Mouse (Mus musculus): Measurements from ENCODE around the gene Gm3233. TPM values are rescaled to one million over a fixed set of nuclear protein-coding genes. Genes with fewer than 3 reads are reported as not detected.
"Not testable (repeated sequence)": the region's sequence is repeated elsewhere in the genome, so short reads cannot be mapped to it uniquely, and the experiment has no call there.

The Gm3233 gene
- polyA plus RNA-seq, 1 experiment from 2014 or later: not detected

DNA sequence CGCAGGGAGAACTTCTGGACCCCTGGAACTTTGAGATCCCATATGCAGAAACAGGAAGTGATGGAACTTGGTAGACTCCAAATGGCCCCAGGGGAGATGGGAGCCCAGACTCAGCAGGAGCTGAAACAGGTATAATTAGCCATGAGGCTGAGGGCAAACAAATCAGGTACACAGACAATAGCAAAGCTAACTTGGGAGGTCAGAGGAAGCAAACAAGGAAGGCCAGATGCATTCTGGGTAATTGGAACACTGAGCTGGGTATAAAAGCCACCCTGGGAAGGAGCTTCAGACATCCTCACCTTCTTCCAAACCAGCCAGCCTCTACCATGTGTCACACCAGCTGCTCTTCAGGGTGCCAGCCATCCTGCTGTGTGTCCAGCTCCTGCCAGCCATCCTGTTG is 39.2 kb downstream of the Gm3233 start, which contains the start of gene Krtap12-1:
Krtap12-1 (plus strand) TSS at position 301 of the 400 bp plus-strand sequence.
- H3K4me3 ChIP-seq (replicated peaks); H3K36me3 ChIP-seq (replicated peaks); ATAC-seq (ENCODE audit: low FRiP score); H3K27ac ChIP-seq; H3K4me1 ChIP-seq; H3K9me3 ChIP-seq; H3K9ac ChIP-seq; H3K4me2 ChIP-seq; H3K27me3 ChIP-seq: not testable (repeated sequence)
- 88% methylated on average over 1 of the region's 1 CpGs for WGBS

DNA sequence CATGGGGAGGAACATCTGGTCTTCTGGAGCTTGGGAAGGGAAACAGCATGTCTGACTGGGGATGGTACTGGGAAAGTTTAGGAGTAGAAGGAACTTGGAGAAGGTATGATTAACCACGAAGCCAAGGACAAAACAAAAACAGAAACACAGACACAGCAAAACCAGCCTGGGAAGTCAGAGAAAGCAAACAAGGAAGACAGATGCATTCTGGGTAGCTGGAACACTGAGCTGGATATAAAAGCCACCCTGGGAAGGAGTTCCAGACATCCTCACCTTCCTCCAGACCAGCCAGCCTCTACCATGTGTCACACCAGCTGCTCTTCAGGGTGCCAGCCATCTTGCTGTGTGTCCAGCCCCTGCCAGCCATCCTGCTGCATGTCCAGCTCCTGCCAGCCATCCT is 44.0 kb downstream of the Gm3233 start, which contains the start of gene Gm10142:
Gm10142 (plus strand) TSS at position 301 of the 400 bp plus-strand sequence.
- WGBS: 96% methylated on average over 1 of the region's 1 CpGs
- no peak for ATAC-seq (ENCODE audit: low FRiP score)
- H3K9me3 ChIP-seq: 0 out of 2 replicates have a peak, but pooled peaks cover 11% of the 10 kb centered on the region

DNA sequence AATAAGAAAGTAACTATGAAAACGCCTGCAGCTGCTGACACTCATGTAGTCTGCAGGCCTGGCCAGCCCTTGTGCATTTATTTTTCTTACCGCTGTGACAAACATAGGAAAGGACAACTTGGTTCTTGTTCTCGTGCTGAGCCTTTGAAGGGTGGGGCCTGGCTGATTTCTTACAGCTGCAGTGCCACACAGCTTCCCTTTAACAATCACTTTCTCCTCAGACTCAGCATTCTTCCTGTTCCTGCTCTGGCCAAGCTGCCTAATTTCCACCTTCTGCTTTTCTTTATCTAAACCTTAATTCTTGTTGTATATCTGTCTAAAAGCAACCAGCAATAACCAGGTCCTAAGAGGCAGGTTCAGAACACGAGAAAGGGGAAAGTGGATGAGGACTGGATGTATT is 45.7 kb downstream of the Gm3233 start:
- H3K4me3 ChIP-seq (replicated peaks): no peak overlapping the region
- H3K9ac ChIP-seq: no peak overlapping the region
- H3K4me1 ChIP-seq: no peaks in the 10 kb centered on the region
- H3K27ac ChIP-seq: no peak overlapping the region
- no peaks in the 10 kb centered on the region for H3K27me3 ChIP-seq
- WGBS: 79% methylated on average over 4 of the region's 4 CpGs
- no peaks in the 10 kb centered on the region for H3K36me3 ChIP-seq (replicated peaks)
- H3K9me3 ChIP-seq: 0 out of 2 replicates have a peak, but pooled peaks cover 9% of the 10 kb centered on the region
- no peak overlapping the region for H3K4me2 ChIP-seq
- ATAC-seq (ENCODE audit: low FRiP score): no peak

More for the DNA sequence above, 44.0 kb downstream of the Gm3233 start, which contains the start of gene Gm10142:
- H3K4me2 ChIP-seq: no peak within 1 kb of the TSS
- H3K9ac ChIP-seq: no peak within 1 kb of the TSS
- no peaks in the 10 kb centered on the region for H3K4me1 ChIP-seq
- no peak within 1 kb of the TSS for H3K27ac ChIP-seq
- H3K36me3 ChIP-seq (replicated peaks): no peaks in the 10 kb centered on the region
- H3K27me3 ChIP-seq: no peaks in the 10 kb centered on the region
- H3K4me3 ChIP-seq (replicated peaks): no peak within 1 kb of the TSS

DNA sequence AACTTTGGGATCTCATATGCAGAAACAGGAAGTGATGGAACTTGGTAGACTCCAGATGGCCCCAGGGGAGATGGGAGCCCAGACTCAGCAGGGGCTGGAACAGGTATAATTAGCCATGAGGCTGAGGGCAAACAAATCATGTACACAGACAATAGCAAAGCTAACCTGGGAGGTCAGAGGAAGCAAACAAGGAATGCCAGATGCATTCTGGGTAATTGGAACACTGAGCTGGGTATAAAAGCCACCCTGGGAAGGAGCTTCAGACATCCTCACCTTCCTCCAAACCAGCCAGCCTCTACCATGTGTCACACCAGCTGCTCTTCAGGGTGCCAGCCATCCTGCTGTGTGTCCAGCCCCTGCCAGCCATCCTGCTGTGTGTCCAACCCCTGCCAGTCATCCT is 48.3 kb downstream of the Gm3233 start, which contains the start of gene Gm10024:
Gm10024 (plus strand) TSS at position 301 of the 400 bp plus-strand sequence.
- not testable (repeated sequence) for H3K9ac ChIP-seq; H3K4me3 ChIP-seq (replicated peaks); H3K36me3 ChIP-seq (replicated peaks); H3K4me1 ChIP-seq; H3K27me3 ChIP-seq; H3K27ac ChIP-seq; H3K4me2 ChIP-seq; ATAC-seq (ENCODE audit: low FRiP score)
- peaks cover 15% of the 10 kb centered on the region; the same call in 1 of the 2 replicates for H3K9me3 ChIP-seq

DNA sequence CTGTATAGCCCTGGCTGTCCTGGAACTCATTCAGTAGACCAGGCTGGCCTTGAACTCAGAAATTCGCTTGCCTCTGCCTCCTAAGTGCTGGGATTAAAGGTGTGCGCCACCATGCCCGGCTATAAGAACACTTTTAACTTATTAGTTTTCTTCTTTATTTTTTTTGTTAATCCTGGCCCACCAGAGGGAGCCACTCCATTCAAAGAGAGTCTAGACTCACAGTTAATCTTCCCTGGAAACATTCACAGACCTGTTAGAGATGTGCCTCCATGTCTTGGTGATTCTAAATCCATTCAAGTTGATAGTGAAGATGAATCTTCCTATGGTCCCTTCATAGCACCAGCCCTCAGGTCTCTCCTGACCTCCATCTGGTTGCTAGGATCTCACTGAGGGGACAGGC is 49.7 kb downstream of the Gm3233 start:
- no peaks in the 10 kb centered on the region for H3K36me3 ChIP-seq (replicated peaks)
- WGBS: 75% methylated on average over 3 of the region's 3 CpGs
- no peaks in the 10 kb centered on the region for H3K4me1 ChIP-seq
- H3K4me3 ChIP-seq (replicated peaks): no peak overlapping the region
- no peaks in the 10 kb centered on the region for H3K27me3 ChIP-seq
- H3K9ac ChIP-seq: no peak overlapping the region
- ATAC-seq (ENCODE audit: low FRiP score): no peak
- no peak overlapping the region for H3K27ac ChIP-seq
- peaks cover 19% of the 10 kb centered on the region; the same call in 1 of the 2 replicates for H3K9me3 ChIP-seq
- H3K4me2 ChIP-seq: no peak overlapping the region

Other genes with a start within 250 kb of the Gm3233 start
- gene Fam207a, start 243.9 kb downstream of the Gm3233 start, polyA plus RNA-seq (2016; fragmentation: Nextera tagmentation; extraction: Ambion mirVana): 39.4 and 44.1 TPM in 2 replicates
- 0.64 and 0.74 TPM in 2 replicates for gene Itgb2, start 229.4 kb downstream of the Gm3233 start, polyA plus RNA-seq (2016; fragmentation: Nextera tagmentation; extraction: Ambion mirVana)
- gene Pttg1ip, start 178.0 kb downstream of the Gm3233 start, polyA plus RNA-seq (2016; fragmentation: Nextera tagmentation; extraction: Ambion mirVana): 61.9 and 64.6 TPM in 2 replicates
- 322 and 326 TPM in 2 replicates for gene Sumo3, start 153.6 kb downstream of the Gm3233 start, polyA plus RNA-seq (2016; fragmentation: Nextera tagmentation; extraction: Ambion mirVana)
- 15.7 and 23.4 TPM in 2 replicates for gene Gm49325, start 153.5 kb downstream of the Gm3233 start, polyA plus RNA-seq (2016; fragmentation: Nextera tagmentation; extraction: Ambion mirVana)
- gene Ube2g2, start 137.4 kb downstream of the Gm3233 start, polyA plus RNA-seq (2016; fragmentation: Nextera tagmentation; extraction: Ambion mirVana): 87.0 and 92.7 TPM in 2 replicates
- gene Tspear, start 73.1 kb downstream of the Gm3233 start, polyA plus RNA-seq (2016; fragmentation: Nextera tagmentation; extraction: Ambion mirVana): 0.46 and 0.92 TPM in 2 replicates
- gene Gm19402, start 68.9 kb downstream of the Gm3233 start, polyA plus RNA-seq (2016; fragmentation: Nextera tagmentation; extraction: Ambion mirVana): not detected in 2 replicates
- gene Gm9508, start 62.4 kb downstream of the Gm3233 start, polyA plus RNA-seq (2016; fragmentation: Nextera tagmentation; extraction: Ambion mirVana): not detected in 2 replicates
- gene Gm10272, start 53.1 kb downstream of the Gm3233 start, polyA plus RNA-seq (2016; fragmentation: Nextera tagmentation; extraction: Ambion mirVana): not detected in 2 replicates
- gene Gm10024, start 48.2 kb downstream of the Gm3233 start, polyA plus RNA-seq (2016; fragmentation: Nextera tagmentation; extraction: Ambion mirVana): not detected in 2 replicates
- not detected in 2 replicates for gene Gm10142, start 43.9 kb downstream of the Gm3233 start, polyA plus RNA-seq (2016; fragmentation: Nextera tagmentation; extraction: Ambion mirVana)
- not detected in 2 replicates for gene Krtap12-1, start 39.1 kb downstream of the Gm3233 start, polyA plus RNA-seq (2016; fragmentation: Nextera tagmentation; extraction: Ambion mirVana)
- not detected in 2 replicates for gene Gm10100, start 33.2 kb downstream of the Gm3233 start, polyA plus RNA-seq (2016; fragmentation: Nextera tagmentation; extraction: Ambion mirVana)
- not detected in 2 replicates for gene Gm18596, start 17.0 kb downstream of the Gm3233 start, polyA plus RNA-seq (2016; fragmentation: Nextera tagmentation; extraction: Ambion mirVana)
- gene Gm9736, start 8.3 kb downstream of the Gm3233 start, polyA plus RNA-seq (2016; fragmentation: Nextera tagmentation; extraction: Ambion mirVana): not detected in 2 replicates
- not detected in 2 replicates for gene Gm3238, start 11.6 kb upstream of the Gm3233 start, polyA plus RNA-seq (2016; fragmentation: Nextera tagmentation; extraction: Ambion mirVana)
- gene Gm7138, start 17.3 kb upstream of the Gm3233 start, polyA plus RNA-seq (2016; fragmentation: Nextera tagmentation; extraction: Ambion mirVana): not detected in 2 replicates
- not detected in 2 replicates for gene Gm3250, start 22.9 kb upstream of the Gm3233 start, polyA plus RNA-seq (2016; fragmentation: Nextera tagmentation; extraction: Ambion mirVana)
- not detected in 2 replicates for gene Gm7137, start 28.5 kb upstream of the Gm3233 start, polyA plus RNA-seq (2016; fragmentation: Nextera tagmentation; extraction: Ambion mirVana)
- gene Gm9639, start 35.4 kb upstream of the Gm3233 start, polyA plus RNA-seq (2016; fragmentation: Nextera tagmentation; extraction: Ambion mirVana): not detected in 2 replicates
- not detected in 2 replicates for gene Gm19668, start 39.5 kb upstream of the Gm3233 start, polyA plus RNA-seq (2016; fragmentation: Nextera tagmentation; extraction: Ambion mirVana)
- not detected in 2 replicates for gene Gm9507, start 52.2 kb upstream of the Gm3233 start, polyA plus RNA-seq (2016; fragmentation: Nextera tagmentation; extraction: Ambion mirVana)
- gene Gm2696, start 55.0 kb upstream of the Gm3233 start, polyA plus RNA-seq (2016; fragmentation: Nextera tagmentation; extraction: Ambion mirVana): not detected in 2 replicates
- not detected in 2 replicates for gene Krtap10-4, start 67.4 kb upstream of the Gm3233 start, polyA plus RNA-seq (2016; fragmentation: Nextera tagmentation; extraction: Ambion mirVana)
- not detected in 2 replicates for gene Krtap10-10, start 76.3 kb upstream of the Gm3233 start, polyA plus RNA-seq (2016; fragmentation: Nextera tagmentation; extraction: Ambion mirVana)
- gene Gm36176, start 87.1 kb upstream of the Gm3233 start, polyA plus RNA-seq (2016; fragmentation: Nextera tagmentation; extraction: Ambion mirVana): not detected in 2 replicates
- gene Gm10318, start 93.2 kb upstream of the Gm3233 start, polyA plus RNA-seq (2016; fragmentation: Nextera tagmentation; extraction: Ambion mirVana): not detected in 2 replicates
- not detected in 2 replicates for gene Gm3285, start 102.3 kb upstream of the Gm3233 start, polyA plus RNA-seq (2016; fragmentation: Nextera tagmentation; extraction: Ambion mirVana)
- gene Lrrc3, start 142.9 kb upstream of the Gm3233 start, polyA plus RNA-seq (2016; fragmentation: Nextera tagmentation; extraction: Ambion mirVana): 4.4 and 4.7 TPM in 2 replicates
- 0.62 and 1.1 TPM in 2 replicates for gene Trpm2, start 210.9 kb upstream of the Gm3233 start, polyA plus RNA-seq (2016; fragmentation: Nextera tagmentation; extraction: Ambion mirVana)
- gene 1810043G02Rik, start 218.8 kb upstream of the Gm3233 start, polyA plus RNA-seq (2016; fragmentation: Nextera tagmentation; extraction: Ambion mirVana): 28.1 and 32.2 TPM in 2 replicates